Mouse (Mus musculus): ENCODE data around the gene Kat2a. TPM values are rescaled to one million over a fixed set of nuclear protein-coding genes. Genes with fewer than 3 reads are reported as not detected.

Gene Kat2a
- polyA plus RNA-seq, 1 experiment from 2014 or later: 39.0 TPM

DNA sequence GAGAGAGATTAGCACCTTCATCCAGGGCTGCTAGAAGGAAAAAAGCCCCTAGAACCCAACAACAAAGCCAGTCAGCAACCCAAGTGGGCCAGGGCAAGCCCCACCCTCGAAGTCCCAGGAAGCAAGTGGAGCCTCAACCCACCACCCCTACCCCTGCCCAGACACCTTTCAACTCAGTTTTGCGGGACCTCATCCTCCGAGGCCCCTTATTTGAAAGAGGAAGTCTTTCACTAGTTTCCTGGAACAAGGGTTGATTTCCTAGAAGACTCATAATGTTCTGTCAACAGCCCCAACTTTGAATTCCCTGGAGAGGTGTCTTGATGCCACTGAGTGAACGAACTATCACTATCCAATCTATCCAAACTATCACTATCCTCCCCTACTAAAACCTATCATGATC lies 17.7 kb upstream of the Kat2a start:
- no peak for DNase-seq (ENCODE audit: low spot score)
- H3K36me3 ChIP-seq (ENCODE audit: insufficient read depth, low read length): no peaks in the 10 kb centered on the region
- no peak overlapping the region for H3K4me3 ChIP-seq (replicated peaks; ENCODE audit: low read depth, low read length)
- peaks cover 5% of the 10 kb centered on the region; the same call in 1 of the 2 replicates for H3K4me1 ChIP-seq (replicated peaks; ENCODE audit: insufficient read depth, low read length)
- TF ChIP-seq CTCF (IDR thresholded peaks at IDR 0.05; ENCODE audit: low read depth): no peak
- no peak for ATAC-seq (replicated peaks; ENCODE audit: low FRiP score, low read depth)
- no peak overlapping the region for H3K9ac ChIP-seq (ENCODE audit: low read depth, low read length)
- no peak overlapping the region for H3K4me2 ChIP-seq (ENCODE audit: low read length)
- no peaks in the 10 kb centered on the region for H3K27me3 ChIP-seq (ENCODE audit: insufficient read depth, low read length)
- peak overlapping the region; percentile 36; the same call in 1 of the 2 replicates for H3K27ac ChIP-seq
- 79% methylated on average over 4 of the region's 4 CpGs for WGBS
- H3K9me3 ChIP-seq (replicated peaks; ENCODE audit: low read length): no peaks in the 10 kb centered on the region

DNA sequence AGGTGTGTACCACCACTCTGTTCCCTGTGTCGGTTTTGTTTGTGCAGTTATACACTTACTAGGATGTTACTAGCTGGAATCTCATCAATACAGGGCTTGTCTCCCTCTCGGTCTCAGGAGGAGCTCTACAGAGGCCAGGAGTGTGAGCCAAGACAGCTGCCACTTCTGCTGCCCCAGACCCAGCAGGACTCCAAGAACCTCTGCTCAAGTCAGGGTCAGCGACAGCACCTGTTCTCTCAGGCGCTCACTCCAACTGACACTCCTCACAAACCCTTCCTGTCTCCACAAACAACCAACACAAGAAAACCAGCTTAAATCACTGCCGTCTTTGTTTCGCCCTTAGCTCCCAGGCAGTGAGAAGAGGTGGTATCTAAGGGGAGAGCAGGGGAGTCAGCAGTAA lies 16.3 kb upstream of the Kat2a start:
- H3K27ac ChIP-seq: no peak overlapping the region
- H3K4me3 ChIP-seq (replicated peaks; ENCODE audit: low read depth, low read length): no peak overlapping the region
- H3K9me3 ChIP-seq (replicated peaks; ENCODE audit: low read length): no peaks in the 10 kb centered on the region
- 77% methylated on average over 6 of the region's 6 CpGs for WGBS
- H3K9ac ChIP-seq (ENCODE audit: low read depth, low read length): no peak overlapping the region
- H3K4me2 ChIP-seq (ENCODE audit: low read length): no peak overlapping the region
- ATAC-seq (replicated peaks; ENCODE audit: low FRiP score, low read depth): no peak
- no peaks in the 10 kb centered on the region for H3K36me3 ChIP-seq (ENCODE audit: insufficient read depth, low read length)
- H3K4me1 ChIP-seq (replicated peaks; ENCODE audit: insufficient read depth, low read length): peaks cover 9% of the 10 kb centered on the region; the same call in 1 of the 2 replicates
- H3K27me3 ChIP-seq (ENCODE audit: insufficient read depth, low read length): no peaks in the 10 kb centered on the region
- no peak for TF ChIP-seq CTCF (IDR thresholded peaks at IDR 0.05; ENCODE audit: low read depth)
- DNase-seq (ENCODE audit: low spot score): no peak

DNA sequence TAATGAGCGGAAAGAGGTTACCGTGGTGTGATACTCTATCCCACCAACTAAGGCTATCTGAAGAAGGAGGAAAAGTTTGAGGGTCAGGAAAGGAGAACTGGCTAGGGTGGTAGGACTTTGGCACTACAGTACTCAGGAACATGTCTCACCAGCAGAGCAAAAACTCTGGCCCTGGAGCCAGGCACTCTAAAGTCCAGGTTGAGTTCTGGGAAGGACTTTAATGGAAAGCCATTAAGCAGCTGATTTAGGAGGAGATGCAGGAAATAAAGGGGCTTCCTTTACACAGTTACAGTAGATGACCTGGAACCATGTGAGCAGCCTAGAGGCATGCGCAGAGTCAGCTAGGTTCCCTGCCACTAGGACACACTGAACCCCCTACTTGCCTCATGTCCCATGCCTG lies 14.9 kb upstream of the Kat2a start:
- no peak for TF ChIP-seq CTCF (IDR thresholded peaks at IDR 0.05; ENCODE audit: low read depth)
- Histone ChIP-seq H3K9me3 (replicated peaks; ENCODE audit: low read length) (no peaks in the 10 kb centered on the region), H3K4me2 (ENCODE audit: low read length) (no peak overlapping the region), H3K4me1 (replicated peaks; ENCODE audit: insufficient read depth, low read length) (peaks cover 9% of the 10 kb centered on the region; the same call in 1 of the 2 replicates), H3K4me3 (replicated peaks; ENCODE audit: low read depth, low read length) (no peak overlapping the region), H3K36me3 (ENCODE audit: insufficient read depth, low read length) (no peaks in the 10 kb centered on the region), H3K27me3 (ENCODE audit: insufficient read depth, low read length) (no peaks in the 10 kb centered on the region), H3K27ac (no peak overlapping the region), H3K9ac (ENCODE audit: low read depth, low read length) (no peak overlapping the region)
- 79% methylated on average over 3 of the region's 3 CpGs for WGBS
- DNase-seq (ENCODE audit: low spot score): no peak
- no peak; the same call in 1 of the 2 replicates for ATAC-seq (replicated peaks; ENCODE audit: low FRiP score, low read depth)

DNA sequence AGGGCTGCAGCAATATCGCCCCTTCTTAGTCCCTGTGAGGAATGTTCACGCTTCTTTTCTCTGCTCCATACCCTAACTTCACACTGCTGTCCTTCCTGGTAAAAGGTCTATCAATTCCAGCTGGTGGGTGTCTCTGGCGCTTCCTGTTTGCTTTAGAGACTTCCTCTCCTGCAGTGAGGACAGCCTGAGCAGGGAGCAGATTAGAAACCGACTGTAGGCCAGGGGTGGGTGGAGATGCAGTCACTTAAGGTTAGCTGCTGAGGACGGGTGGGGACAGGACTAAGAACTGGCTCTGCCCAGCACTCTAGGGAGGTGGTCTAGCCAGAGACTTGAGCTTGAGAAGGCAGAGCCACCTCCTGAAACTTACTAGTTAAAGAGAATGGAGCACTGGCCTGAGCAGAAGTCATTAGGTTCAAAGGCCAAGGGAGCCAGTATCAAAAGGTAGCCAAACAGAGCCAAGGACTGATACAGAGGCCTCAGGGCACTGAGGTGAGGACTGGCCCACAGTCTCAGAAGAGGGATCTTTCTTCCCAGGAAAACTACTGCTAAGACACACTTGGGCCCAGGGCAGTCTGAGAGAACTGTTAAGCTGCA lies 12.8 kb upstream of the Kat2a start:
- H3K36me3 ChIP-seq (ENCODE audit: insufficient read depth, low read length): no peaks in the 10 kb centered on the region
- H3K4me3 ChIP-seq (replicated peaks; ENCODE audit: low read depth, low read length): no peak overlapping the region
- ATAC-seq (replicated peaks; ENCODE audit: low FRiP score, low read depth) (no peak), DNase-seq (ENCODE audit: low spot score) (peak; percentile 59)
- no peaks in the 10 kb centered on the region for H3K9me3 ChIP-seq (replicated peaks; ENCODE audit: low read length)
- no peak overlapping the region for H3K4me2 ChIP-seq (ENCODE audit: low read length)
- WGBS: 34% methylated on average over 5 of the region's 5 CpGs
- H3K27me3 ChIP-seq (ENCODE audit: insufficient read depth, low read length): no peaks in the 10 kb centered on the region
- H3K4me1 ChIP-seq (replicated peaks; ENCODE audit: insufficient read depth, low read length): peaks cover 15% of the 10 kb centered on the region; the same call in 1 of the 2 replicates
- TF ChIP-seq CTCF (IDR thresholded peaks at IDR 0.05; ENCODE audit: low read depth): no peak
- H3K27ac ChIP-seq: peak overlapping the region; percentile 62
- no peak overlapping the region for H3K9ac ChIP-seq (ENCODE audit: low read depth, low read length)

DNA sequence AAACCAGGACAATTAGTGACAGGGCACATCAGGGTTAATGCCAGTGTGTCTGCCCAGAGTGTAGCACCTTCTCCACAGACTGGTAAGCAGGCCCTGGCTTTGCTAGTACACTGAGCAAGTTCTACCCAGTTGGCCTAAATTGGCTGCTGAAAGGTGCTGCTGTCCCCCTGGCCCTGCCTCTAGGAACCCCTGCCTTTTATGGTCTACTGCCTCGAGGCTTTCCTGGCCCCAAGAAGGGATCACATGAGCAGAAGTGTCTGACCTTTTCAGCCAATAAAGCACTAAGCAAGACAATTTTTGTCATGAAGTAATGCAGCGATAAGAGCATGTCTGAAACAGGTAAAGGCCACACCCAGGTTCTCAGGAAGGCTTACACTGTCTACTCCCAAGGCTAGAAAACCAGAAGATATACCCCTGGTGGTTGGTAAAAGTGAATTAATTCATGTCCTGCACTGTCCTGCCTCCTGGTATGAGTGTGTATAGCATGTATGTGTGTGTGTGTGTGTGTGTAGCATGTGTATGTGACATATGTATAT lies 10.3 kb upstream of the Kat2a start:
- ATAC-seq (replicated peaks; ENCODE audit: low FRiP score, low read depth) (no peak), DNase-seq (ENCODE audit: low spot score) (no peak)
- no peak overlapping the region for H3K4me2 ChIP-seq (ENCODE audit: low read length)
- WGBS: 39% methylated on average over 2 of the region's 2 CpGs
- peaks cover 12% of the 10 kb centered on the region for H3K36me3 ChIP-seq (ENCODE audit: insufficient read depth, low read length)
- H3K27me3 ChIP-seq (ENCODE audit: insufficient read depth, low read length): no peaks in the 10 kb centered on the region
- no peak for TF ChIP-seq CTCF (IDR thresholded peaks at IDR 0.05; ENCODE audit: low read depth)
- H3K9ac ChIP-seq (ENCODE audit: low read depth, low read length): no peak overlapping the region
- no peaks in the 10 kb centered on the region for H3K9me3 ChIP-seq (replicated peaks; ENCODE audit: low read length)
- peak overlapping the region; percentile 70 for H3K27ac ChIP-seq
- peaks cover 15% of the 10 kb centered on the region; the same call in 1 of the 2 replicates for H3K4me1 ChIP-seq (replicated peaks; ENCODE audit: insufficient read depth, low read length)
- H3K4me3 ChIP-seq (replicated peaks; ENCODE audit: low read depth, low read length): no peak overlapping the region

DNA sequence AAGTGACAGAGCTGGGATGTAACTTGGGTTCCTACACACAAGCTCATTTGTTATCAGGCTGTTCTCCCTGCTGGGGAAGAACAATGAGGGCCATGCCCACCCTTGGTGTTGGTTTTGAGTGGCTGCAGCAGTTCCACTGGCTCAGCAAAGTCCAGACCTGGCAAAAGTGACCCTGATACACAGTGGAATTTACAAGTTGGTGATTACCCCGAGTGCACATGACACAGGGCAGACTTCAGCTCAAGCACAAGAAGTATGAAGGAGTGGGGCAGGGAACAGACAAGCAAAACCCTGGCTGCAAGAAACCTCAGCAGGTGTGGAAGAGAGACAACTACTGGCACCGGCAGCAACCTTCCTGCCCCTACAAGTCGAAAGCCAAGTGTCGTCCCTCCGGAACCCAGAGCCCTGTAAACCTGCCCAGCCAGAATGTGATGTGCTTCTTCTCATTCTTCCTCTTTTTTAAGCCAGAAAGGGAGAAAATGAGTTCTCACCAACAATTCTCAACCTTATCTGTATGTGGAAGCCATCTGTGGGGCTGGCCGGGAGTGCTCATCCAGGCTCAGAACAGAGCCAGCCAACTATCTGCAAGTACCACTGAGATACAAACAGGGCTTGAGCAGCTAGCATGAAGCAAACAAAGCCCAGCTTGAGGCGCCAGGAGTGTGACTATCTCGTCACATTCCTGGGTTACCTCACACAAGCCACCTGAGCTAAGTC lies 9.7 kb upstream of the Kat2a start:
- peaks cover 15% of the 10 kb centered on the region; the same call in 1 of the 2 replicates for H3K4me1 ChIP-seq (replicated peaks; ENCODE audit: insufficient read depth, low read length)
- TF ChIP-seq CTCF (IDR thresholded peaks at IDR 0.05; ENCODE audit: low read depth): no peak
- H3K9me3 ChIP-seq (replicated peaks; ENCODE audit: low read length): no peaks in the 10 kb centered on the region
- H3K4me2 ChIP-seq (ENCODE audit: low read length): no peak overlapping the region
- no peaks in the 10 kb centered on the region for H3K27me3 ChIP-seq (ENCODE audit: insufficient read depth, low read length)
- ATAC-seq (replicated peaks; ENCODE audit: low FRiP score, low read depth): no peak
- DNase-seq (ENCODE audit: low spot score): no peak
- WGBS: 66% methylated on average over 8 of the region's 8 CpGs
- no peak overlapping the region for H3K9ac ChIP-seq (ENCODE audit: low read depth, low read length)
- H3K36me3 ChIP-seq (ENCODE audit: insufficient read depth, low read length): peaks cover 16% of the 10 kb centered on the region
- peak overlapping the region; percentile 70 for H3K27ac ChIP-seq
- no peak overlapping the region for H3K4me3 ChIP-seq (replicated peaks; ENCODE audit: low read depth, low read length)

All from kidney, postnatal 0 days (tissue).